Mouse (Mus musculus) thymus, adult 2 months (tissue): ENCODE data around the gene Ulk1. TPM values are rescaled to one million over a fixed set of nuclear protein-coding genes. Genes with fewer than 3 reads are reported as not detected.
"Not testable (repeated sequence)": the region's sequence is repeated elsewhere in the genome, so short reads cannot be mapped to it uniquely, and the experiment has no call there.

ENCODE experiments used
- DNase-seq: peaks from one replicate; pipeline ENCODE4 v3.0.0; 2021
- H3K27ac ChIP-seq: fragments of 200-500 bp; 2 replicates; pipeline ENCODE4 v1.5.1; 2012; ENCODE audit warnings: low read length, control low read depth; ENCODE audit not compliant: control insufficient read depth, insufficient read depth
- H3K27me3 ChIP-seq: fragments of 200-500 bp; 2 replicates; pipeline ENCODE4 v1.6.1; 2012; ENCODE audit warnings: mild to moderate bottlenecking, low read length, moderate library complexity, mixed read lengths; ENCODE audit not compliant: control insufficient read depth, insufficient read depth
- H3K36me3 ChIP-seq: fragments of 200-500 bp; 2 replicates; pipeline ENCODE4 v1.6.1; 2012; ENCODE audit warnings: mild to moderate bottlenecking, low read length, moderate library complexity; ENCODE audit not compliant: control insufficient read depth, insufficient read depth
- H3K4me1 ChIP-seq: fragments of 200-500 bp; replicated peaks from 2 replicates; pipeline ENCODE4 v1.6.1; 2012; ENCODE audit warnings: low read length; ENCODE audit not compliant: control insufficient read depth, insufficient read depth
- H3K4me3 ChIP-seq: fragments of 200-500 bp; 2 replicates; pipeline ENCODE4 v1.5.1; 2012; ENCODE audit warnings: mild to moderate bottlenecking, low read length, control low read depth, moderate library complexity; ENCODE audit not compliant: control insufficient read depth, insufficient read depth
- CTCF ChIP-seq: fragments of 200-500 bp; IDR thresholded peaks from 2 replicates; pipeline ENCODE4 v1.5.1; 2012; ENCODE audit warnings: mild to moderate bottlenecking, control low read depth, low read length, moderate library complexity, borderline replicate concordance; ENCODE audit not compliant: control insufficient read depth, poor library complexity, insufficient read depth; ENCODE audit errors: extremely low read depth
- POLR2A ChIP-seq: fragments of 200-500 bp; IDR thresholded peaks from 2 replicates; pipeline ENCODE4 v1.6.1; 2012; ENCODE audit warnings: mild to moderate bottlenecking, low read length, control low read depth, moderate library complexity; ENCODE audit not compliant: control insufficient read depth, poor library complexity, insufficient read depth; ENCODE audit errors: extremely low read depth
- WGBS: fragments of 180-500 bp; shearing (Covaris S2); methylation state at CpG from one replicate; pipeline ENCODE4 v1.1.7; 2018; 5-methylcytosine and 5-hydroxymethylcytosine counted together
- polyA plus RNA-seq: library from polyadenylated mRNA; depleted of rRNA; stranded (reverse); fragments of >200 nt; gene quantifications from 2 replicates; pipeline ENCODE4 v1.2.3, GENCODE M21; 2012

Ulk1 gene
- polyA plus RNA-seq, 1 experiment: 136 TPM

DNA sequence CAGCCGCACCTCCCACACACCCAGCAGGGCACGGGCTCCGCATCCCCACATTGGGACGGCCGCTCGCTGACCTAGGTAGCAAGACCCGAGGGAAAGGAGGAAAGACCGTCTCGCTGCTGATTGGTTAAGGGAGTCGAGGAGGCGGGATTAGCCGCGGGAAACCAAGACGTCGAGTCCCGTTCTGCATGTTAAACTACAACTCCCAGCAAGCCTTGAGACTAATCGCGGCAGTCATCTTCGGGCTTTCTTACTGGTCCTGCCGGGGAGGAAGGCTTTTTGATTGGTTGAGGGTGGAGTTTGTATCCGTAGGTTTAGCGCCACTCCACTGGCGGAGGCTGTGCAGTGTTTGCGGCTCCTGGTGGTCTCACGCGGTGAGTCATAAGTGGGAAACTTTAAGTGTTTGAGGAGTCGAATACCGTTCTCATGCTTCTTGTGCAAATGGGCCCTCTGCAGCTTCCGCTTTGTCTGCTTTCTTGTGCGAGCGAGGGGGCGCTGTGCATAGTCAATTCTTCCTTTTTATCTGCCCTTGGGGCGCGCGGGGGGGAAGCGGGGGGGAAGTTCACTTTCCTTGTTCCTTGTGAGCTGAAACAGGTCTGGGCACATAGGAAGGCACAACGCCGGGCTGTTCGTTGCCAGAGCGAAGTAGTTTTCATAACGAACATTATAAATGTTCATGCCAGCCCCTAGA is 29.9 kb upstream of the Ulk1 start, which contains the start of the genes Hscb and Chek2:
TSS of gene Hscb (minus strand) at position 100 of the 688 bp plus-strand sequence.
TSS of gene Chek2 (plus strand) at position 302 of the 688 bp plus-strand sequence.
- H3K36me3 ChIP-seq: no peaks in the 10 kb centered on the region; the same call in 1 of the 2 replicates
- H3K27ac ChIP-seq: peak within 1 kb of the TSS; percentile 89
- H3K4me3 ChIP-seq: peak within 1 kb of the TSS; percentile 71
- H3K4me1 ChIP-seq: 0 out of 2 replicates have a peak, but pooled peaks cover 2% of the 10 kb centered on the region
- TF ChIP-seq CTCF: no peak; the same call in 1 of the 2 replicates
- peak; percentile 75 for TF ChIP-seq POLR2A
- WGBS: under 1% methylated on average over 41 of the region's 41 CpGs
- peak; percentile 97 for DNase-seq
- no peaks in the 10 kb centered on the region for H3K27me3 ChIP-seq

DNA sequence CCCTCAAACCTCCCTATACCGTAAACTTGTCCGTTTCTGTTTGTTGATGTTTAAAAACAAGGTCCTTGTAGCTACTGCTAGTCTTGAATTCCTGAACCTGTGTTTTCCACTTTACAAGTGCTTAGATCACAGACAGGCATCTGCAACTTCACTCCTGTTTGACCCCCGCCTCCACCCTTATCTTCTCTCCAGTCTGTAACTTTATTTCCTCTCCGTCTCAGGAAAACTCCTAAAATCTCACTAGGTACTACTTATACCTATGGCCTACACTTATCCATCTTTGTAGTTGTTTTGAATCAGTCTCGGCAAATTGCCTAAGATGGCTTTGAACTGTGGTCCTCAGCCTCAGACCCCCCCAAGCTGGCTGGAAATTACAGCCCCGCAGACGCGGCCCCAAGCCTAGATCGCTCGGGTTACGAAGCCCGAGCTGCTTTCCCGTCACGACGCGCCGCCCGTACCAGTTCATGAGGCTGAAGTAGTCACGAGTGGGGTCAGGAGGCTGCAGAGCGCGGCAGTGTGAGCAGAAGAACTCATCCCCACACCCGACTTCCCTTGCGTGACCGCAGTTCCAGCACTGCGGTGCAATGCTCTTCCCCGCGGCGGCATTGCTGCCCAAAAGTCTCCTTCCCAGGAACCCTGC is 29.3 kb upstream of the Ulk1 start:
- Histone ChIP-seq H3K27ac (no peak overlapping the region), H3K4me1 (0 out of 2 replicates have a peak, but pooled peaks cover 2% of the 10 kb centered on the region), H3K4me3 (peak overlapping the region; percentile 71), H3K27me3 (no peaks in the 10 kb centered on the region), H3K36me3 (no peaks in the 10 kb centered on the region)
- no peak for DNase-seq
- TF ChIP-seq CTCF: no peak
- TF ChIP-seq POLR2A: no peak
- WGBS: 6% methylated on average over 28 of the region's 28 CpGs

DNA sequence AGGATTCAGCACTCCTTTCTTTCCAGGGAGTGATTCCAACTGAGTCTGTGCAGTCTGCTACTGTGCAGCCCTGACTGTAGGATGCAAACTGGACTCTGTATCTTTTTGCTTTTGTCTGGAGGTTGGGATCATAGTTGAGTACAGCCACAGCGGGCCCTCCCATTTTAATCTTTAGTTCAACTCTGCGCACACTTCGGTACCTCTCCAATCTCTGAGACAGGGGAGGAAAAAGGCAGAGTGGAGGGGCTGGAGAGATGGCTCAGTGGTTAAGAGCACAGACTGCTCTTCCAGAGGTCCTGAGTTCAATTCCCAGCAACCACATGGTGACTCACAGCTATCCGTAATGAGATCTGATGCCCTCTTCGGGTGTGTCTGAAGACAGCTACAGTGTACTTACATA is 28.1 kb upstream of the Ulk1 start:
- not testable (repeated sequence) for H3K4me3 ChIP-seq
- WGBS: 98% methylated on average over 5 of the region's 5 CpGs

DNA sequence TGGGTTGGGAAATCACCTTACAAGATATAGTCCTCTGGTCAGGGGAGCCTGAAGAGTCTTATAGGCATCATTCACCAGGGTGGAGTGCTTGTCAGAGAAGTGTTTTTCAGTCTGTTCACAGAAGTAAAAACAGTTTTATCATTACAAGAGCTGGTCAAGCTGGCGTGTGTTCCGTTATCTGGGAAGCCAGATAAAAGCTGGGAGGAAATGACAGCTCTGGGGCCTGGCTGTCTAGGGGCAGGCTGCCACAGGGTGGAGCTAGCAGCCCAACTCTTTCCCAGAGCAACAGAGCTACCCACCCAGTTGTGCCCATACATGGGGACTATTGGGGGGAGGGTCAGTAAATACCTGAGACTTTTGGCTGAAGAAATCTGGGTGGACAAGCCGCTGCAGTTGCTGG is 26.1 kb upstream of the Ulk1 start:
- peak; percentile 39 for DNase-seq
- H3K4me3 ChIP-seq: no peak overlapping the region
- H3K27me3 ChIP-seq: no peaks in the 10 kb centered on the region
- 34% methylated on average over 3 of the region's 3 CpGs for WGBS
- H3K27ac ChIP-seq: no peak overlapping the region
- no peak for TF ChIP-seq POLR2A
- TF ChIP-seq CTCF: no peak
- 0 out of 2 replicates have a peak, but pooled peaks cover 2% of the 10 kb centered on the region for H3K4me1 ChIP-seq
- H3K36me3 ChIP-seq: no peaks in the 10 kb centered on the region

More for the DNA sequence above, 28.1 kb upstream of the Ulk1 start:
- not testable (repeated sequence) for H3K4me1 ChIP-seq, DNase-seq, H3K36me3 ChIP-seq, H3K27ac ChIP-seq, H3K27me3 ChIP-seq

DNA sequence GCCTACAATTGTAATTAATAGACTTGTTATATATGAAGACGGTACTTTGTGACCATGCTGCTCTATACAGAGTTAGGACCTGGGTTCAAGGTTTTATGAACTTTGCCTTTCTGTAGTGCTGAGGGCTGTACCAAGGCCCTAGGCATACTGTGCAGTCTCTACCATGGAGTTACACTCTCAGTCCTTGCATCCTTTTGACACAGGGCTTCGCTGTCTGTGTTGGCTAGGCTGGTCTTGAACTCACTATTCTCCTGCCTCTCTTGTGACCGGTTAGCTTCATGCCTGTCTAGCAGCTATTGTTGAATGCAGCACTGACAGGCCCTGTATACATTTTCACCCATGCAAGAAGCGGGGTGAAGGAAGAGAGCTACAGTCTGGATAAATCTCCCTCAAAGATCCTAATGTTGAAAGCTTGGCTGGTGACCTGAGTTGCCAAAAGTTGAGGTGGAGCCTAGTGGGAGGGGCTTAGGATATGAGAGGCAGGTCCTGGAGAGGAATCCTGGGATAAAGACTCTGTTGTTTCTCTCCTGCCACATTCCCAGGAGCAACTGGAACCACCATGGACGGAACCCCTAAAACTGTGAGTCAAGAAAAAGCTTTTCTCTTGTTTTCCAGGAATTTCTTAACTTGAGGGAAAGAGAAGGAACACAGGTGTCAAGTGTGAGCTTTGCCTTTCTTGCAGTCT is 21.3 kb upstream of the Ulk1 start:
- 96% methylated on average over 5 of the region's 5 CpGs for WGBS
- no peak overlapping the region for H3K4me3 ChIP-seq
- no peaks in the 10 kb centered on the region for H3K4me1 ChIP-seq
- no peaks in the 10 kb centered on the region for H3K36me3 ChIP-seq
- H3K27me3 ChIP-seq: no peaks in the 10 kb centered on the region
- no peak for DNase-seq
- H3K27ac ChIP-seq: no peak overlapping the region
- TF ChIP-seq CTCF (no peak), POLR2A (no peak)

DNA sequence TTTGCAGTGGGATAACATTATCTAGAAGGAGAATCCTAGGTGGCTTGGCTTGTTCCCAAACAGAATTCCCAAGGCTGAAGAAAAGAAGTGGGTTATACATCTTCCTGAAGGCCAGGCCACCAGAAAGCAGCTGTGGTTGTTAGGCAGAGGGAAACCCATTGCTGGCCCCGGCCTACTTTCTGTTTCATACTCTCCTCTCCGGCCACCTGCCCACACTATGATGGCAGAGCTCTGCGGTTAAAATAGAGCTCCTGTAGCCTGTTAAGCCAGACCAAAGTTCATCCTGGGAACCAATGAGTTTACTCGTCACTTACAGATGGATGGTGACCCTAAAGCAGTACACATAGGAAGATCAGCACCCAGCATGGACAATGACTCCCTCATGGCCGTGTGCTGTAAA is 17.7 kb upstream of the Ulk1 start:
- no peaks in the 10 kb centered on the region for H3K36me3 ChIP-seq
- H3K4me1 ChIP-seq: no peaks in the 10 kb centered on the region
- no peaks in the 10 kb centered on the region for H3K27me3 ChIP-seq
- H3K27ac ChIP-seq: no peak overlapping the region
- H3K4me3 ChIP-seq: no peak overlapping the region
- WGBS: 84% methylated on average over 5 of the region's 5 CpGs
- DNase-seq: no peak
- TF ChIP-seq CTCF: no peak
- TF ChIP-seq POLR2A: no peak
